Mouse (Mus musculus): ENCODE measurements around the gene A730071L15Rik.

The A730071L15Rik gene

DNA sequence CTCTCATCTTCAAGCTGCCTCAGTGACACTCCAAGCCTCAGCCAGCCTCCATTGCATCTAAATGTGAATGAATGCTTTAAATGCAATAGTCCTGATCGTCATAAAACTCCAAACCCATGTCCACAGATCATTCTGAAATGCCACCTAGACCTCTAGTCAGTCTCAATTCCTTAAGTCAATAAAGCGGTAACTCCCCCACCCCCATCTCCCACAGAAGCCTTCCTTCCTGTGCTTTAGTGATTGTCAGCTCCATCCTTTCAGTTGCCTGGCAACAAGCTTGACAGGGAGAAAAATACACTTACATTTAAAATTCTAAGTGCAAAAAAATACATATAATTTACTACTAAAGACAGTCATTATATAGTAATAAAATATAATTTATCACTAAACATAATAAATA lies 16.6 kb upstream of the A730071L15Rik start:
- DNase-seq (ENCODE audit: low read depth, low spot score), result peak; percentile 54

DNA sequence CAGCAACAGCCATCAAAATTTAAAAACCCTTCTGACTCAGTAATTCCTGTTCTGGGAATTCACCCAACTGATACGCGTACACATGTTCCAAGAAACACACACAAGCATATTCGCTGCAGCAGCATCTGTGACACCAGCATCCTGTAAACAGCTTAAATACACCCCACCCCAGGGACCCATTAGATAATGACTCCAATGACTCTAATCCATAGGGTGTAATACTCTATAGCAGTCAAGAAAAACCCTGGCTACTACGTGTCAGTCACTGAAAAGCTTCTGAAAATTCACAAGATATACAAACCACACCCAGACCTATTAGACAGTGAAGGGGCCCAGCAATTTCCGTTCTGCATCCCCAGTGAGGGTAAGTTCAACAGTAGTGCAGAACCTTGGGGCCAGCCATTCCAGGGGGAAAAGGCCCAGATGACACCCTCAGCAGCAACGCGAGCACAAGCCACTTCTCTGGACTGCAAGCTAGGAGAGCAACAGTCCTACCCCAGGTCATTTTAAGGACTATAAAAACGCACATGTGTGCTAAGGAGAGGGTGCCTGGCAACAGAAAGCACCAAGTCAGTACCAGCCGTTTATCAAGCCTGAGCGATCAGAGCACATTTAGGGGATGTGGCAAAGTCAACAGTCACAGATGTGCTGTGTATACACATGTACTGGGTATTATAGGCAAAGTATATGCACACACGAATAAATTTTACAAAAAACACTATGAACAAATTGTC lies 15.5 kb upstream of the A730071L15Rik start:
- peak; percentile 68 for DNase-seq (ENCODE audit: low read depth, low spot score)

DNA sequence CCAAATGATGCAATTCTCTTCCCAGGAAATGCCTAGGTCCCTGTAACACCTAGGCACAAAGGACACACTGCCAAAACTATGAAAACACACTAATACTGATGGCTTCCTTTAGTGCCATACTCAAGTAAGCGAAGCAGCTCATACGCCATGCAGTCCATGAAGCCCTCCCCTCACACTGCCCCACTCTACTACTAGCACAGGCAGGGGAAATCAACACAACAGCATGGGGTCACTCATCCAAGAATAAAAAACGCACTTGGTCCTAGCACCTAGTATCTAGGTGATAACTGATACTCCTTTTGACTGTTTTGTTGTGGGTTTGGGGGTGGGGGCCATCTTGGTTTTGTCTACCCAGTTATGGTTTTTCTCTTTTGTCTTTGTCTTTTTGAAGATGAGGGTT lies 12.4 kb upstream of the A730071L15Rik start:
- no peak for DNase-seq (ENCODE audit: low read depth, low spot score)

DNA sequence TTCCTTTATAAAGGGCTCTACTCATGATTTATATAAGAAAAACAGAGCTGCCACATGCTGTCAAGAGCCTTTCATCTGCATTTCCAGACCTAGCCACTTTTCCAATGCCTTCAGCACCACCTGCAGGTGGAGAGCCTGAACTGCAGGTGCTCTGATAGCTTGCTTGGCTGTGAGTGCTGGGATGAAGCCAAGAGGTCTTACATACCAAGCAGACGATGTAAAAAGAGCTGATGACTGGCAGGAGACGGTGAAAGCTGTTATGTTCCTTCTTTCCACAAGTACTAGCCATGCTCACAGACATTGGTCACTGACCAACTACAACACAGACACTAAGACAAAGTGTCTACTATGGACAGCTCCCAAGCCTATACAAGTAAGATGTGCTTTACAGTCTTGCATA lies 12.0 kb upstream of the A730071L15Rik start:
- peak; percentile 92 for DNase-seq (ENCODE audit: low read depth, low spot score)

DNA sequence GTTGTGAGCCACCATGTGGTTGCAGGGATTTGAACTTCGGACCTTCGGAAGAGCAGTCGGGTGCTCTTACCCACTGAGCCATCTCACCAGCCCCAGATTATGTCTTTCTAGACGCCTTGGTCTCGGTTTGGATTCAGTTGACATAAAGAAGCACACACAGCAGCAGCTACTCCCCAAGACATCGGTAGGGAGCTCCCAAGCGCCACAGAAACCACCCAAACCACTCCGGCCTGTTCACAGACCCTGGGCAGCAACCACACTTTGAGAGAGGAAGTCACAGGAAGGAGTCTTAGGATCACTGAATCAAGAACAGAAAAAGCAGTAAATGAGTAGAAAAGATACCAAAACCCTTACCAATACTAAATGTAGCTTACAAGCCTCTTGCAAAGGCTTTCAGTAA lies 3.0 kb upstream of the A730071L15Rik start:
- peak; percentile 18 for DNase-seq (ENCODE audit: low read depth, low spot score)

DNA sequence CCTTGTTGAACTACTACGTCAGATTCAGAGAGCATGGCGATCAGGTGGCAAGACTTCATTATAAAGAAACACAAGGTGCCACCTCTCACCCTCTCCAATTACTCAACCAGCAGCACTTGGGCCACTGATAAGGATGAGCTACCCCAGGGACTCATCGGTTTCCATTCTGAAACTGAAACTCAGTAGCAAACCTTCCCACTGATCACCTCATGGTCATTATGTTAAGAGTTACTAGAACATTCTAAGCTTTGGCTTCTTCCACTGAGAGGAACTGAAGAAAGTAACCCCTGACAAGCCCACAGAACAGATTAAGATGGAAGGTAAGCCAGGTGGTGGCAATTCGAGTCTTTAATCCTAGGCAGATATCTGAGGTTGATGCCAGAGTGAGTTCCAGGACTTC lies 1.4 kb upstream of the A730071L15Rik start:
- peak; percentile 16 for DNase-seq (ENCODE audit: low read depth, low spot score)

DNA sequence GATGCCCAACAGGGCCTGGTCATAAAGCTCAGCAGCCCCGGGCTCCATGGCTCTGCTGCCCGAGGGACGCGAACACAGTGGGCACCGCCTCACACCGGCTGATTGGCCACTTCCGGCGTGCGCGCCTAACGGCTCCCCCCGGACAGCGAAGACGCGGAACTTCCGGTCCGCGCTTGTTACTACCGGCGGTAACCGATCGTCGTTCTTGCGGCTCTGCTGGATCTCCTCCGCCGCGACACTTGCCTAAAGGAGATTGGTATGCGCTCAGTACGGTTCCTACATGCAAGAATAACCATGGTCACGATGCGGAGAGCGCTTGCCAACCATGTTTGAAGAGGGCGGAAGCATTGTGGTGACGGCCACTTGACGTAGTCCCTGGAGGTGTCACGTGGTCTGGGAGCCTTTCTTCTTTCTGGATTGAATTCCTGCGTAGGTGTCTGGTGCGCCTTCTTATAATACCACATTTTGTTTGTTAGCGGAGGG lies 299 bp downstream of the A730071L15Rik start, which contains the start of gene Nudcd3:
Gene Nudcd3, minus strand, starts transcription at position 329 of the 483 bp plus-strand sequence.
- peak; percentile 93 for DNase-seq (ENCODE audit: low read depth, low spot score)

DNA sequence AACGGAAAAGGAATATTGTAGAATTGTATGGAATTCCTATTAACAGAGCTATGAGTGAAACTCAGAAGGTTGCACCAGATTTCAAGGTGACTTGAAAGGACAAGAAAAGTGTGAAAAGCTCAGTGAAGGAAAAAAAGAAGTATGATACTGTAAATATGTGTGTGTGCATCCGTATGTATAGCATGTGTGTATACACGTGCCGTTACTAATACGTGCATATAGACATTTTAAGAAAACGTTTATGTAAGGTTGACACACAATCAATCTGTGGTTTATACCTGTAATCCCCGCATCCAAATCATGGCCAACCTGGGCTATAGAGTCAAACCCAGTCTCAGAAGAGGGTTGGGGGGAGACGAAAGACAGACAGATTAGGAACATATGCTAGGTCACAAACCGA lies 741 bp downstream of the A730071L15Rik start:
- DNase-seq (ENCODE audit: low read depth, low spot score), result no peak

DNA sequence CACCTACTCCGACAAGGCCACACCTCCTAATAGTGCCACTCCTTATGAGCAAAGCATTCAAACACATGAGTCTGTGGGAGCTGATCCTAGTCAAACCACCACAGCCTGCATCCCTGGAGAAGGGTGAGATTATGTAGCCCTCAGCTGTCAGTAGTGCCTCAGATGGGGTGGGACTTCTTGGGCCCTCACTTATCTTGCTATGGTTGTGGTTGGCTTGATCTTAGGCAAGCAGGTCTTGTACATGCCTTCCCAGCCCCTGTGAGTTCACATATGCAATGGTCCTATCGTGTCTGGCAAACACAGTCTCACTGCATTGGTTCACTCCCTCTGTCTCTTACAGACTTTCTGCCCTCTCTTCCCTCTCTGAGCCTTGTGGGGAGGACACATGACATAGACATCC lies 7.3 kb downstream of the A730071L15Rik start:
- no peak for DNase-seq (ENCODE audit: low read depth, low spot score)

DNA sequence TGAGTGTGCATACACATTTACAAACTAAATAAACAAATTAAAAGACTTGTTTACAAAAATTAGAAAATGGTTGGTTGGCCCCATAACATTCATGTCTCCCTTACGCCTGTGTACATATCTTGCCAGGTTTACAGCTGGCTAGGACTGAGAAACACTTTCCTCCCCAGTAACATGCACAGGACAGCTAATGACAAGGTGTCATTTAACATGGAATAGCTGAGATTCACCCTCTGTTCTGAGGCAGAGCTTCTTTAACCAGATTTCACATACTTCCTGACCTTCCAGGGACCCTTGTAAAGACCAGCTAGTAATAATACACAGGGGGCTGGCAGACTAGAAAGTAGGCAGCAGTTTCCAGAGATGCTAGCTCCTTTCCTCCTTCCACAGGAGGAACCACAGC lies 8.3 kb downstream of the A730071L15Rik start:
- DNase-seq (ENCODE audit: low read depth, low spot score), result no peak

DNA sequence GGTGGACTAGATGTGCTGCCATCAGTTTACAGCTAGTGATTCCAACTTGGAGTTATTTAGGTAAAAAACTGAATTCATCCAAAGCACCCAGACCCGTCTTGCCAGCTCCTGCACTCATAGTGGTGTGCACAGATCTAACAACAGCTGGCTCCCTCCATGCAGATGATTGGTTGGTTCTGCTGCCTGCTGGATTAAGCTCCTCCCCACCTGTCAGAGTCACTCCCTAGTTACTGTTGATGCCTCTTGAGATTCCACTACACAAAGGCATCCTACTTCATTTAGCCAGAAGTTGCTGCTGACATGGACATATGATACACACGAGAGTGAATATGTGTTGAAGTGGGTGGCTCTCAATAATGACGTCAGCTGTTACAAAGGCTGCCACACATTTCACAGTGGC lies 17.0 kb downstream of the A730071L15Rik start:
- DNase-seq (ENCODE audit: low read depth, low spot score), result no peak

DNA sequence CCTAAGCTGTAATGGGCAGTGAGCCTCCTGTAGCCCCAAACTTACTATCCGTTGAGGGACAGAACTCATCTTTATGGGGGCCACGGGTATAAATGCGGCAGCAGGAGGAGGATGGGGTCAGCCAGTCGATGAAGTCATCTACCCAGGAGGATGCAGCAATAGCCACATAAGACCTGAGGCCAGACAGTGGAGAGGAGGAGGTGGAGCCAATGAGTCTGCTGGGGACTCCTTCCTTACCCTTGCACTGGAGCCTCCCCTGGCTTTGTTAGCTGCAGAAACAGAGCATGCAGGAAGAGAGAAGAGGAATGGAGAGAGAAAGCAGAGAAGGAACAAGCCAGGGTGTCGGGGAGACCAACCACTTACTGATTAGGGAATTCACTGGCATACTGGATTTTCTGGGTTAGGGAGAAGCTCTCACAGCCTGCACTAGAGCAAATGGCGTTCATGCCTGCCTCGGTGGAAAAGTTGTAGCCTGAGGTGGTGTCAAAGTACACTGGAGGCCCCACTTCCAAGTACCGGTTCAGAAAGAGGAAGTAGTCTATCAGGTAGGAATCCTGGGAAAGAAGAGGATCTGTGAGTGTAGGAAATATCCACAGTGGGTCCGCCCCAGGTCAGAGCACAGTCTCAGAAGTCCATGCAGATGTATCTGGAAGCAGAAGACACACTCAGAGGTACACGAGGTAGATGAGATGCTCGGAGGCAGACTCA lies 18.5 kb downstream of the A730071L15Rik start:
- DNase-seq (ENCODE audit: low read depth, low spot score), result no peak

DNA sequence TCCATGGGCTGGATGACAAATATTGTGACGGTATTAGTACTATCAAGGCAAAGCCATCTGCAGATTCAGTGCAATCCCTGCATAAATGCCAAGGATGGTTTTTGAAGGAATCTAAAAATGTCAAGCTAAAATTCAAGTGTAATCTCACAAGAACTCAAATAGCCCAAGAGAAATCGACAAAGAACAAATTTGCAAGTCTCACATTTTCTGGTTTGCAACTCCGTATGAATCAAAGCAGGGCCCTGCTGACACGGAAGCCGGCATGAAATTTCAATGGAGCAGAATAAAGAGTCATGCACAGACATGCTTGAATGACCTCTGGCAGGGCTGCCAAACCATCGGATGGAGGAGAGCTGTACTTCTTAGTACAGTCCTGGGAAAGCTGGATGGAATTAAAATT lies 20.1 kb downstream of the A730071L15Rik start:
- no peak for DNase-seq (ENCODE audit: low read depth, low spot score)

DNA sequence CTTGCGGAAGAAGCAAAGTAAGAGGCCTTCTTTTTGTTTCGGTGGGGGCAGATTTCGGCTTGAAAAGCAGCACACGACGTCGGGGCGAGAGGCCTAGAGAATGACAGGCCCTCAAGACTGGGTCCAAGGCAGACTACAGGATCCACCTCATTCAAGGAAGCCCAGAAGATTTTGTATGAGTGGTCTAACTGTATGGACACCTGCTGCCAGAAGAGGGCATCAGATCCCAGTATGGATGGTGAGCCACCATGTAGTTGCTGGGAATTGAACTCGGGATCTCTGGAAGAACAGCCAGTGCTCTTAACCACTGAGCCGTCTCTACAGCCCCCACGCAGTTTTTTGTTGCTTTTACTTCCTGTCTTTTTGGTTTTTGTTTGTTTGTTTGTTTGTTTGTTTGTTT lies 22.4 kb downstream of the A730071L15Rik start:
- no peak for DNase-seq (ENCODE audit: low read depth, low spot score)

DNA sequence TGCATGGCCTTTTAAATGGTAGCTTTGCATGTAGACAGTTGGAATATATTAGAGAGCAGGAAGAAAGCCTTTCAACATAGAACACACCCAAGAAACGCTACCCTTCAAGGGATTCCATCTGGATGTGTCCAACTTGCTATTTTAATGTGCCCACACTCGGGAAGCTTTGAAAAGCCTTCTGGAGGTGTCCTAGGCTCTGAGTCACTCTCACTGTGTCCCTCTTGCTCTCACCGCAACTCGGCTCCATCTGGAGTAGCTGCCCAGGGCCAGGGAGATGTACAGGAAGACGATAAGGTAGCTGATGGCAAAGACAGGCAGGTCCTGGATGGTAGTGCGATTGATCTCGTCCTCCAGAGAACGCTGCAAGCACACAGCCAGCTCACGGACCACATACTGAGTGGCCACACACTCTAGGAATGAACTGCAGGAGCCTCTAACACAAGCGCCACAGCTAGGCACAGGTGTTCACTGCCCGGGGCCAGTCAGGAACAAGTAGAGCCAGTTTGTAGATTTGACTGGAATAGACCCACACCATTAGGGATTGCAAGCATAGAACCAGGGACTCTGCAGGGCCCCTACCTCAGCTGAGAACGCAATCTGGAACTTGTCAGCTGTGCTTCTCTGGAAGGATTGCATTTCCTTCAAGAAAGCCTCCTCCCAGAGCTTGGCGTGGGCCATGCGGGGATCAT lies 24.9 kb downstream of the A730071L15Rik start:
- no peak for DNase-seq (ENCODE audit: low read depth, low spot score)

DNA sequence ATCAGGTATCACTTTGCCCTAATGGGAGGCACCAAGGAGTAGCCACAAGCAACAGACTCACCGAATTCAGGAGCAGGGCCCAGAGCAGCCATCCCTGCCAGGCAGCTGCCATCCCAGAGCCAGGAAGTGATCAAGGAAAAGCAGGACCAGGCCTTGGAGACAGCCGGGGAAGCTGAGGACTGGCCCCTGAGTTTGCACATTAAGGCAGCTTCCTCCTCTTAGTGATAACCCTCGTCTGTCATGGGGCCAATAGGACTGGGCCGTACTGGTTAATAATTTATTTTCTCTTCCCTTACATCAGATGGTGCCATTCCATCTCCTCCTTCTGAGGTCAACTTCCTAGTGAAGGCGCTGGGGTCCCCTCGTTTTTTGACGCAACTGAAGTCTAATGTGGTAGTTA lies 30.2 kb downstream of the A730071L15Rik start, which contains the start of gene Npc1l1:
Gene Npc1l1, minus strand, starts transcription at position 132 of the 400 bp plus-strand sequence.
- no peak for DNase-seq (ENCODE audit: low read depth, low spot score)

DNA sequence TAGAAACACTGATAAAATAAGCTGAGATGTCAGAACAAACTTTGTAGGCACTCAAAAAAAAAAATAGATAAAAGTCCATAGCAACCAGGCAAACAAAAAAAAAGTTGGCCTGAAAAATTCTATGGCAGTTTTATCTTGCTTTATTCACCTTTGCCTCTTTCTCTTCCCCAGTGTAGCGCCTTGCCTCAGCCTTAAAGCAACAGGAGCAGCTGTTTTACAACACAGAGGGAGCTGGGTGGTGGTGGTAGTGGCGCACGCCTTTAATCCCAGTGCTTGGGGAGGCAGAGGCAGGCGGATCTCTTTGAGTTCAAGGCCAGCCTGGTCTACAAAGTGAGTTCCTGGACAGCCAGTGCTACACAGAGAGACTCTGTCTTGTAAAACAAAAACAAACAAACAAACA lies 33.2 kb downstream of the A730071L15Rik start:
- DNase-seq (ENCODE audit: low read depth, low spot score), result no peak

DNA sequence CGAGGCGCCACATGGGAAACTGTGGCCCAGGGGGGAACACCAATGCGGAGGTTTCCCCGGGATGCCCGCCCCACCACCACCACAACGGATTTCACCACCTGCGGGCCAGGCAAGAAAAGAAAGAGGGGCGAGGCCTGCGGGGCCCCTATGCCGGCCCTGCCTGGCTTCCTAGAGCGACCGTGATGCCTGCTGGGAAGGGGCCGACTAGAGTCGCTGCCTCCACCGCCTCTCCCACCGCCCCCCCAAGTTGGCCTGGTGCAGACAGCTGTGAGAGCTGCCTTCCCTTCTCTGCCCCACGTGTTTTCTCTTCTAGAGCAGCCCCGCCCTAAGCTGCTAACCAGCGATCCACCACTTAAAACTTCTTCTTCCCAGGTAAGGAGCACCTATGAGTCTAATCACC lies 44.9 kb downstream of the A730071L15Rik start:
- no peak for DNase-seq (ENCODE audit: low read depth, low spot score)
